Mouse (Mus musculus): ENCODE data around the gene Stpg2.

The Stpg2 gene

DNA sequence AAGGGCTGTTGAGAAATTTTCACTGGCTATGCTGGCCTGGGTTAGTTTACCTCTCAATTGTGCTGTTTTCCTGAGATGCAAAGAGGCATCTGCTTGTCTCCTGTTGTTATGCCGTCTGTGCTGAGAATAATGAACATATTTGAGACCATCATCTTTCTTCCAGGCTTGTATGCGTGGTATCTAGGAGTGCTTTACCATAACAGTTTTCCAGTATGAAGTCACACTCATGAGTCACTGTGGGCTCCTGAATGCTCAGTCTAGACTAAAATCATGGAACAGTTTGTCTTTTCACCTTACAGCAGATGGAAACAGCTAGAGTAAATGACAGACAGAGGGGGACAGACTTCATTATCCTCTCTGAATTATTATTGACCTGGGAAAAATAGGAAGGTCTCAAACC, 527.7 kb downstream of the Stpg2 start:
- DNase-seq (ENCODE audit: low spot score), result no peak

DNA sequence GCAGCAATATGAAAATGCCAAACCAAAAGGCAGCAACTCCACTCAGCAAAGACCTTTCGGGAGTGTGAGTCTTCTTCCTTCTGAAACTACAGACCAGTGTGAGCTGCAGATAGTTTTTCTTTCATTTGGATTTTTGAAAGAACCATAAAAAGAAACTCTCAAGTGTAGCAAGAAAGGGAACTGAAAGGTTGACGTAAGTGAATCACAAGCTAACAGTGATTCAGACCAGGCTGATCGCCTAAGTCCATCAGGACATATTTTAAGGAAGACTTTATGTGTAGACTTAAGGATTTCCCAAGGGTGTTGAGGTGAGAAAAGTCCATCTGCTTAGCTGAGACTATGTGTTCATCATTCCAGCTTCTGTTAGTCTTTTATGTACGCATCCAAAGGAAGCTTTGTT, 533.9 kb downstream of the Stpg2 start:
- no peak for DNase-seq (ENCODE audit: low spot score)

Data from testis, postnatal 14 days (tissue).